Mouse (Mus musculus): ENCODE results near the gene Kpna6.

GRCm38 (mm10) chr4:129621283-129621841 lies 51.2 kb downstream of the Kpna6 start:
- no peak for TF ChIP-seq CTCF (IDR thresholded peaks at IDR 0.05; ENCODE audit: borderline replicate concordance, insufficient read depth, low read depth, low read length)
- peak; percentile 39; the same call in 1 of the 2 replicates for TF ChIP-seq POLR2A (IDR thresholded peaks at IDR 0.05; ENCODE audit: borderline replicate concordance, insufficient read depth, low read length)

All from cerebellum, adult 2 months (tissue).